In the genomic region with DNA sequence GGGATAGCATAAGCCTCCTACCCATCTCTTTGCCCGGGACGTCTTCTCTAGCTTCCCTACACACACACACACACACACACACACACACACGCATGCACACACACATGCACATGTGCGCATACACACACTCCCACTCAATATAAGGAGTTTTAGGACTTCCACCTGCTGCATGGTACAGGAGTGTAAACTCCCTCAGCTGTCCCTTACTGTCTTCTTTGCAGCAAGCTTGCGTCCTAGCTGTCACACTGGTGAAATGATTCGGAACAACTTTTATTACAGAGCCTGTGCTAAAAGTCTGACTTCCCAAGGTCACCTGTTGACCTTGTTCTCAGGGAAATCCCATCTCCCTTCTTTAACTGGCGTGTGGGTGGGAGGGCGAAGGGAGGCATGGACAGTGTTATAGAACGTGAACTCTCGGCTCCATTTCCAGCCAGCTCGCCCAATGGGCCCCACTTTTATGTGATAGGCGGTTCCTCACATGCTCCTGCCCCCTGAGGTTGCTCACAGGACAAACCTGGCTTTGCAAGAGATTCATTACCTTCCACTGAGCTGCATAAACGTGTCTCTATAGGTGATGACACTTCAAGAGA, we compare ENCODE assay signal across 24 mouse cellular contexts. TPM values are rescaled to one million over a fixed set of nuclear protein-coding genes. Genes with fewer than 3 reads are reported as not detected.
DNase-seq lines count a peak whose midpoint lies in the region; ATAC-seq and TF ChIP-seq lines count a peak whose summit lies in the region.
"Had no signal": no experiment of that assay in that cellular context is flagged by ENCODE, and none has a peak within 500 bp of the region (broad histone marks: within the 10 kb centered on the region; RNA-seq: fewer than 3 reads in every experiment).

No protein-coding gene starts in this region.

- DNase-seq in kidney, adult 8-10 months: no peak
- no peak for DNase-seq in kidney, postnatal 4 days
- no peak for DNase-seq in testis, postnatal 10 days (ENCODE audit: low spot score)
- DNase-seq: adrenal gland, adult 8-10 months; adrenal gland, postnatal 14 days; adrenal gland, postnatal 36 days; B cell, adult 2 months; cerebellum, adult 11-12 months; cerebellum, adult 2 months; cerebellum, adult 9-10 months; cerebellum, postnatal 10 days; cerebellum, postnatal 25 days had no signal

- no peaks in the 10 kb centered on the region for H3K27me3 ChIP-seq in kidney, embryonic 14.5 days (ENCODE audit: control insufficient read depth, insufficient read depth, low read length)
- no peaks in the 10 kb centered on the region for H3K27me3 ChIP-seq in kidney, embryonic 16.5 days (ENCODE audit: insufficient read depth, low read length)
- no peaks in the 10 kb centered on the region for H3K27me3 ChIP-seq in testis, adult 2 months (ENCODE audit: control insufficient read depth, insufficient read depth, low read length)
- H3K27me3 ChIP-seq: CH12.LX; embryonic facial prominence, embryonic 12.5 days; forebrain, embryonic 13.5 days; forebrain, embryonic 15.5 days; Patski had no signal

- H3K4me1 ChIP-seq in kidney, embryonic 14.5 days (ENCODE audit: control insufficient read depth, insufficient read depth, low read length): 0 out of 2 replicates have a peak, but pooled peaks cover 3% of the 10 kb centered on the region
- peaks cover 9% of the 10 kb centered on the region; the same call in 1 of the 2 replicates for H3K4me1 ChIP-seq in kidney, embryonic 16.5 days (ENCODE audit: insufficient read depth, low read length)
- H3K4me1 ChIP-seq in testis, adult 2 months (ENCODE audit: control insufficient read depth, insufficient read depth, low read length): no peaks in the 10 kb centered on the region; the same call in 1 of the 2 replicates
- H3K4me1 ChIP-seq: embryonic facial prominence, embryonic 10.5 days; embryonic facial prominence, embryonic 12.5 days; forebrain, embryonic 13.5 days; forebrain, embryonic 15.5 days had no signal

- TF ChIP-seq POLR2A in testis, adult 2 months (IDR thresholded peaks at IDR 0.05; ENCODE audit: control insufficient read depth, low read depth, low read length): no peak

- no peaks in the 10 kb centered on the region for H3K36me3 ChIP-seq in kidney, embryonic 14.5 days (ENCODE audit: control insufficient read depth, insufficient read depth, low read length)
- H3K36me3 ChIP-seq in kidney, embryonic 16.5 days (ENCODE audit: insufficient read depth, low read length): no peaks in the 10 kb centered on the region
- no peaks in the 10 kb centered on the region for H3K36me3 ChIP-seq in testis, adult 2 months (ENCODE audit: control insufficient read depth, insufficient read depth, low read length)
- H3K36me3 ChIP-seq: embryonic facial prominence, embryonic 10.5 days; embryonic facial prominence, embryonic 12.5 days; forebrain, embryonic 15.5 days; G1E had no signal

- H3K9ac ChIP-seq in kidney, embryonic 14.5 days (ENCODE audit: low read depth, low read length): no peak overlapping the region
- H3K9ac ChIP-seq in kidney, embryonic 16.5 days (replicated peaks; ENCODE audit: low read length): no peak overlapping the region
- H3K9ac ChIP-seq: embryonic facial prominence, embryonic 12.5 days; forebrain, embryonic 13.5 days; forebrain, embryonic 15.5 days had no signal

- no peak overlapping the region for H3K4me2 ChIP-seq in kidney, embryonic 14.5 days (replicated peaks; ENCODE audit: low read depth, low read length)
- no peak overlapping the region for H3K4me2 ChIP-seq in kidney, embryonic 16.5 days (replicated peaks; ENCODE audit: low read depth, low read length)
- H3K4me2 ChIP-seq: embryonic facial prominence, embryonic 12.5 days; forebrain, embryonic 13.5 days; forebrain, embryonic 15.5 days had no signal

- H3K27ac ChIP-seq in kidney, embryonic 14.5 days (ENCODE audit: low read depth, low read length): no peak overlapping the region
- H3K27ac ChIP-seq in kidney, embryonic 16.5 days (ENCODE audit: low read length): no peak overlapping the region
- no peak overlapping the region for H3K27ac ChIP-seq in testis, adult 2 months (ENCODE audit: control insufficient read depth, insufficient read depth, low read depth, low read length)
- H3K27ac ChIP-seq: embryonic facial prominence, embryonic 10.5 days; embryonic facial prominence, embryonic 12.5 days; forebrain, embryonic 13.5 days; forebrain, embryonic 15.5 days had no signal

- H3K9me3 ChIP-seq in kidney, embryonic 14.5 days (ENCODE audit: control insufficient read depth, low read length): no peaks in the 10 kb centered on the region
- 0 out of 2 replicates have a peak, but pooled peaks cover 6% of the 10 kb centered on the region for H3K9me3 ChIP-seq in kidney, embryonic 16.5 days (ENCODE audit: low read length)
- H3K9me3 ChIP-seq: embryonic facial prominence, embryonic 10.5 days; embryonic facial prominence, embryonic 12.5 days; forebrain, embryonic 13.5 days; forebrain, embryonic 15.5 days; G1E had no signal

- ATAC-seq in kidney, embryonic 14.5 days (ENCODE audit: low FRiP score, low TSS enrichment): peak; percentile 82
- peak; percentile 73 for ATAC-seq in kidney, embryonic 16.5 days (ENCODE audit: low FRiP score, low TSS enrichment)
- ATAC-seq: activated CD4-positive, CD25-positive, alpha-beta regulatory T cell, adult 4 months; CD4-positive, CD25-positive, alpha-beta regulatory T cell, adult 4 months; forebrain, embryonic 13.5 days; forebrain, embryonic 15.5 days; Patski had no signal

- H3K4me3 ChIP-seq in kidney, embryonic 14.5 days (ENCODE audit: low read length): no peak overlapping the region
- H3K4me3 ChIP-seq in kidney, embryonic 16.5 days (ENCODE audit: low read length): no peak overlapping the region
- peak overlapping the region; percentile 47 for H3K4me3 ChIP-seq in testis, adult 2 months (ENCODE audit: control insufficient read depth, low read depth, low read length)
- H3K4me3 ChIP-seq: embryonic facial prominence, embryonic 10.5 days; embryonic facial prominence, embryonic 12.5 days; forebrain, embryonic 13.5 days; forebrain, embryonic 15.5 days had no signal

- WGBS in kidney, embryonic 14.5 days: 44% methylated on average over 13 of the region's 13 CpGs
- 41% methylated on average over 13 of the region's 13 CpGs for whole genome bisulfite sequencing in kidney, embryonic 16.5 days

- no peak for TF ChIP-seq CTCF in testis, adult 2 months (IDR thresholded peaks at IDR 0.05; ENCODE audit: control insufficient read depth, insufficient read depth, insufficient replicate concordance, low read depth, low read length)

RNA-seq across cellular contexts. Expression of a gene that starts 29.7 kb away (rescaled TPM):
- 2.7 and 4.0 TPM in 2 replicates for polyA plus RNA-seq in kidney, embryonic 14.5 days (2014; fragmentation: Nextera tagmentation; extraction: Ambion mirVana)
- 5.3 and 5.7 TPM in 2 replicates for polyA plus RNA-seq in kidney, embryonic 16.5 days (2015; fragmentation: Nextera tagmentation; extraction: Ambion mirVana)
- polyA plus RNA-seq in testis, adult 2 months (2012; rRNA removed): 47.4 and 53.7 TPM in 2 replicates
- polyA plus RNA-seq: G1E, Patski had no signal
